Mouse (Mus musculus) NIH3T3 (cell line): ENCODE data around the gene Nprl2.
"Not testable (repeated sequence)": the region's sequence is repeated elsewhere in the genome, so short reads cannot be mapped to it uniquely, and the experiment has no call there.

Experiments used
- DNase-seq: peaks from one replicate; pipeline ENCODE4 v3.0.0-alpha.2; 2012; ENCODE audit warnings: low read depth

Nprl2 gene

DNA sequence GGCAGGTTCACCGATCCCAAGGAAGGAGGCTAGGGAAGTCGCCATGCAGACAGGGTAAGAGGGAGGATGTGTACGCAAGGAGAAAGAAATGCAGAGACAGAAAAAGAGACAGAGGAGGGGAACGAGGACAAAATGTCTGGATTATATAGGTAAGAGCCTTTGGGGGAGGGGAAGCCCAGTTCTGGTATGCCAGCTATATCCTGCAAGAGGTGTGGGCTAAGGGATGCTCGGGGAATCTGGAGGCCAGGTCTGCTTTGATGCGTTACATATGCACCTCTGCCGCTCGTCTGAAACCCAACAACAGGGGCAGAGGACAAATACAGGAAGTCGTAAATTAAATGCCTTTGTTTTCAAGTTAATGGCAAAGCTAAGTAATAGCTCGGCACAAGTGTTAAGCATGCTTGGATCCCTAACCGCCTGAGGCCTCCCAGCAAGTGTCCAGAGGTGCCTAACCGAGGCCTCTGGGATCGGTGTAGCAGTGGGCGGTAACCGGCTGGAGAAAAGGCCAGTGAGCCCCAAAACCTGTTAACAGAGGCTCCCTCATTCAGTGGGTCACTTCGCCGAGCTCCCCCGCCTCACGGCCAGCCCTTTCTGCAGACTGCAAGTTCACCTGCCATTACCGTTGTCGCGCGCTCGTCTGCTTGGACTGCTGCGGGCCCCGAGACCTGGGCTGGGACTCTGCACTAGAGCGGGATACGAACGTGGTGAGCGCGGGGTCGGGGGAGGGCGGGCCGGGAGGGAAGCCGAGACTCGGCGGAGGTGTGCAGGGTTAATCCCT lies 11.7 kb downstream of the Nprl2 start:
- DNase-seq, result peak; percentile 7

DNA sequence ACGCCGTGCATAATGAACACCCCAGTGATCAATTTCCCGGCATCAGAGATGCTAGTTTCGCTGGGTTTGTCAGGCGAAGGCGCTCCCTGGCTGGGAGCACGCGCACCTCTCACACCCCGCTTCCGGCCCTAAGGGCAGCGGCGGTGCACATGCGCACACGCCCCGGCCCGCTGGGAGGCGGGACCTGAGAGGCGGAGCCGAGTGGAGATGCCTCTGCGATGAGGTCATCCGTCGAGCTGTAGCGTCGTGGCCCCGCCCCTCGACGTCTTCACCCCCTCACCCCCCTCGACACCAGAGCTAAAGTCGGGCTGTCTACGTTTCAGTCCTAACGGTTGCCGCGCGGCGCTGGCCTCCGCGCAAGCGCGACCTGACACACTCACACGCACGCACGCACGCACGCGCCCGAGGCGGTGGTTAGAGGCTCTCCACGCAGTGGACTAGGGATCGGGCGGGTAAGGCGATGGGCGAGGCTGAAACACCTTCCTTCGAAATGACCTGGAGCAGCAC lies 12.3 kb downstream of the Nprl2 start:
- peak; percentile 99 for DNase-seq

DNA sequence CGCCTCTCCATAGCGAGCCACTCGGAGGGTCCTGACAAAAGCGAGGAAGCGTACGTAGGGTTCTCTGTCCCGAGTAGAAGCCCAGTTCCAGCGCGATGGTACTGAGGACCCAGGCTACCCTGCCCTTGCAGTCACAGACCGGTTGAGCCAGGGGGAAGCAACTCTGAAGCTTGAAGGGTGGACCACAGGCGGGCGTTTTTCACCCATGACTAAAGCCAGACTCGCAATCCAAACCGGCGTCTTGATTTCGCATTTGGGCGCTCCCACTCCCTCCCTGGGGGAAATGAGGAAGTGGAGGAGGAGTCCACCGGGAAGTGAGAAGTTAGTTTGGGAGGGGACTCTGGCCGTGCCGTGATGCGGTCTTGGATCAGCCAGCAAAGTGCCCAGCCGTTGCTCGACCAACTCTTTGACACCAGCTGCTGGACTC lies 13.0 kb downstream of the Nprl2 start:
- peak; percentile 82 for DNase-seq

DNA sequence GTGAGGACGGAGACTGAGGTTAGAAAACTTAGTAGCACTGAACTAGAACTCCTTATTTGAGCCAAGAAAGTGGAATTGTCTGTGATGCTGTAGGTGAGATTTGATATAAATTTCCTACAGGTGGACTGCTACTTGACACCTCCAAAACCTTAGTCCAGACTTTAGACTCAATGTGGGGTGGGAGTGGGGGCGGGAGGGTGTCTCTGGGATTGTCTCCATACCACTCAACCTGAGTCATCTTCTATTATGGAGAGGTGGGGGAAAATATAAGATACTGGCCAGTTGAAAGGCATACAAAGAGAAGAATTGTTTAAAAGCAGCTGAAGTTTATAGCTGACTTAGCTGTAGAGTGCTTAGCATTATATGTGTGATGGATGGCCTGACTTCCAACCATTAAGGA lies 13.7 kb downstream of the Nprl2 start:
- DNase-seq, result peak; percentile 63

DNA sequence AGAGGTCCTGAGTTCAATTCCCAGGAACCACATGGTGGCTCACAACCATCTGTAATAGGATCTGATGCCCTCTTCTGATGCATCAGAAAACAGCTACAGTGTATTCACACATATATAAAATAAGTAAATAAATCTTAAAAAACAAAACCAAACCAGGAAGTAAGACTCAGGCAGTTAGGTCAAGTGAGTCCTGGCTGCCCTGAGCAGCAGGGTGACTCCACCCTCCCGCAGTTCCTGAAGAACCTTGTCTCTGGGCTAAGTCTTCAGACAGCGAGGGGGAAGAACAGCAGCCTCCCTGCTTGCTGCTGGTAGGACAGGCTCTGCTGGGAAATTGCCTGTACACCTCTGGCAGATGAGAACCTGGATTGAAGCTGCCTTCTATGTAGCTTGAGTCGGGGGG lies 14.3 kb downstream of the Nprl2 start:
- DNase-seq, result peak; percentile 4

DNA sequence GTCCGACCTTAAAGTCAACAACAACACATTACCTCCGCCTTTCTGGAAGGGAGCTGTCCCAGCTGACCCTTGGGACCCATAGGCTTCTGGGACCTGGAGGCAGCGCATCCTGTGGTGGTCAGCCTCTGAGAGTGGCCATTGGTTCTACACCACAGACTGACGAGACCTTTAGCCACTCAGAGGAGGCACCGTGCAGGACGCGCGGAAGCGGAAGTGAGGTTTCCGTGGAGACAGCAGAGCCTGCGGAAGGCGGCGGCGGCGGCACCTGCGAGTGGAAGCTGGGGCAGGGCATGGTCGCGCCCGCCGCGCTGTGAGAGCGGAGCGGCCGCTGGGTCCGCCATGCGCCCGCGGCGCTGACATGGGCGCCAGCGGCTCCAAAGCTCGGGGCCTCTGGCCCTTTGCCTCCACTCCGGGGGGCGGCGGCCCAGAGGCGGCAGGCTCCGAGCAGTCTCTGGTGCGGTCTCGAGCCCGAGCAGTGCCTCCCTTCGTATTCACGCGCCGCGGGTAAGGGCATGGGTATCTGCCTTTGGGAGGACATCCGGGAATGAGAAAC lies 21.1 kb downstream of the Nprl2 start, which contains the start of gene Tusc2:
Gene Tusc2 (plus strand): TSS at position 227 of the 553 bp plus-strand sequence.
- DNase-seq, result peak; percentile 92

DNA sequence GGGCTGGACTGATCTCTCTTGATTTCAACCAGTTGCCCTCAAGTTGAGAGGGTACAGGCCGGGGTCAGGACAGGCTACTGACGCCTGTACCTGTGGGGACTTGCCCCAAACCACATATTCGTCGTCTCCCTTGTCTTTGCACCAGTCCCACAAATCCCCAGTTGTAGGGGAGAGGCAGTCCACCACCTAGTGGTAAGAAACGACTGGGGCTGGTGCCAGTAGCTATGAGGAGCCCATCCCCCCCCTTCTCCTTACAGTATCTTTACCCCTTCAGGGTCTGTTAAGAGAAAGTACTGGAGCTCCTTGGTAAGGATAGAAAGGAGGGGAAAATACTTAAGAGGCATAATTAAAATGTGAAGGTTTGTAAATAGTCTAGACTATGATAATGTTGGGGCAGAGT lies 23.5 kb downstream of the Nprl2 start:
- DNase-seq, result peak; percentile 38

DNA sequence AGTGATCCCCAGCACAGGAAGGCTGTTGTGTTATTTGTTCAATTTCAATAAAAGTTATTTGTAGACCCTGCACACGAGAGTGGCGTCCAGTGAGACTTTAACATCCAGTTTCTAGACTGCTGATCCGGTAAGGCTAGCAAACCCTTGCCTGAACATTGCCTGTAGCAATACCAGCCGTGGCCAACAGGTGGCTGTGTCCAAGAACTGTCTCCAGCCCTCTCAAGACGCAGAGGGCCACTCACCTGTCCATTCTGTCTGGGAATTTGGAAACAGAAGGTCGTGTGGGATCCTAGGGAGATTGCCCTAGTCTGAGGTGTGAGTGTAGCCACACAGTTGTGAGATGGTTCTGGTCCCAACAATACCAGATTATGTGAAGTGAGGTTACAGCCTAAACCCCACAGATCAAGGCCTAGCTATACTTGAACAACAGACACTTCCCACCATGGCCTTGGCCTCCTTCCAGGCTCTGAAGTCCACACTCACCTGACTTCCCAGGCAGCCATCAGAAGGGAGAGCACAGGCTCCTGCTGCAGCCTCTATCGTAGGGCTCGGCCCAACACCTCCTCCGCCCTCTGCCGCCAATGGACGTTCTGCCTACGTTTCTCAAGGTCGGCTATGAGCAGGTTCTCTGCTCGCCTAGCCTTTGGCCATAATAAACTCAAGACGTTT lies 24.1 kb downstream of the Nprl2 start:
- peak; percentile 85 for DNase-seq

DNA sequence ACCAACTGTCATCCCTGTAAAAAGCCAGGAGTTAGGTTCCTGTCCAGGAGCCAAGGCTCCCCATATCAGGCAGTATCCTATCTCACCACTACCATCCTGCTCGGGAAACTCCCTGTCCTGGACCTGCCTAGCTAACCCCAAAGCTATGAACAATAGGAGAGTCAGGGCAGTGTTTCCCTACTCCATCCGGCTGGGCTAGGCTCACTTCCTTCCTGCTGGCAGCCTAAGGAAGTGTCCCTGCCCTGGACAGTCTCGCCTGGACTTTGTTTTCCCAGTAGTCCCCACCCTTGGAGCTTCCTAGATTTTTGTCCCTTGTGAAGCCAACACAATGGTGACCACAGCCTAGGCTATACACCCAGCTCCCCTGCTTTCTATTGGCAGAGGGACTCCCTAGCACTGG lies 24.8 kb downstream of the Nprl2 start:
- DNase-seq, result no peak

DNA sequence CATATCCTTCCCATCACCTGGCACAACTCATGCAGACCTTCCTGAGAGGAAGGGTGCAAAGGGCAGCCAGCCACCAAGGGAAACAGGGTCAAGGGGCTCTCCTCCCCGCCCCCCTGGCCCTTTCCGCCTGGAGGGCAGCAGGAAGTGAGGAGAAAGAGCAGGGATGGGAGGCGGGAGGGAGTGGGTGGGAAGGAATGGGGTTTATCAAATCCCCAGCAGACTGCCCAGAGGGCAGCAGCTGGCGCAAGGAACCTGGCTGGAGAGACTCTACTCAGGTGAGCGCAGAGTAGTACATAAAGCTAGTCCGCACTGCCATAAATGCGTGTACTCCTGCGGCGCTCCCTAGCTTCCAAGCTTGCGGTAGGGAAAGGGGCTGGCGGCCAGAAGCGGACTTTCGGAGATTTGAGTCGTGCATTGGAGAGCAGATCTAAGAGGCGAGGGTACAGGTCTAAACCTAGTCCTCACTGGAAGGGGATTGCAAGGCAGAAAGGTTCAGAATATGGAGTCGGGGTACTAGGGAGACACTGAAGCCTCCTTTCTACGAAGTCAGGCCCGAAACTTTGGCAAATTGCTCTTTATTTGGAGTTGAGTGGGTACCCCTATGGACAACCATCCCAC lies 25.8 kb downstream of the Nprl2 start, which contains the start of gene Hyal2:
Gene Hyal2 (plus strand): TSS at position 244 of the 618 bp plus-strand sequence.
- no peak for DNase-seq

DNA sequence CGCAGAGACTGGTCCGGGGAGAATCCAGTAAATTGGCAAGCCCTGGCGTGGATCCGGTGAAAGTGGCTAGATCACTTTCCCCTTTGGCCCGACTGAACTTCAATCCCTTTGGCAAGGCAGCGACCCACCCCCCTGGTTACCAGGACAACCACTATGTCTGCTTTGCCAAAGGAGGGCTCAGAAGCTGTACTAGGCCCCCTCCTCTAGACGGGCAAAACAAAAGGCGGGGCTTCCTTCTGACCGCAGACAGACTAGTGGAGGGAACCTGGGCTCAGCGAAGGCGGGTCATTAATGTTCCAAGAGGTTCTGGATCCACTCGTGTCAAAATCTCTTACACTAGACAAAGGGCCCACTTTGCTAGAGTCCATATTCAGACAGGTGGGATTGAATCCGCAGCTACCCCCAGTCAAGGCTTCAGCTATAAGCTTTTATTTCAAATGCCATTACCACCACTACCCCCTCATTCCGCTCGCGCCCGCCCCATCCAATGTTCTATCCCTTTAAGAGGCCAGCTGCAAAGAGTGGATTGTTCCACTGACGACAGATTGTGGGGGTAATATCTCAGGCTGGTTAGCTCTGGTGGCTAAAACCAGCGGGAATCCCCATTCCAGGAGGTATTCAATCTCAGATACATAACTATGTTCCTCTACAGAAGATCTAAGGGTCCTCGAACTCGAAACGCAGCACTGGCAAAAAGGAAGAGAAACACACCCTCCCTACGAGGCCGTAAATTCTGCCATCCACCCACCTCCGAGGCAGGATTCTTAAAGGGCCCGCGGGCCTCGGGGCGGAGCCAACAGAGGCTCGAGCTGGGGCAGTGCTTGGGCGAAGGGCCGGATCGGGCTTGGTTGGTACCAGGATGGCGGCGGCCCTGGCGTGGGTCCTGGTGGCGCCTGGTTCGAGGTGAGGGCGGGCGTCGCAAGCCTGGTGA lies 26.6 kb downstream of the Nprl2 start:
- peak; percentile 90 for DNase-seq

DNA sequence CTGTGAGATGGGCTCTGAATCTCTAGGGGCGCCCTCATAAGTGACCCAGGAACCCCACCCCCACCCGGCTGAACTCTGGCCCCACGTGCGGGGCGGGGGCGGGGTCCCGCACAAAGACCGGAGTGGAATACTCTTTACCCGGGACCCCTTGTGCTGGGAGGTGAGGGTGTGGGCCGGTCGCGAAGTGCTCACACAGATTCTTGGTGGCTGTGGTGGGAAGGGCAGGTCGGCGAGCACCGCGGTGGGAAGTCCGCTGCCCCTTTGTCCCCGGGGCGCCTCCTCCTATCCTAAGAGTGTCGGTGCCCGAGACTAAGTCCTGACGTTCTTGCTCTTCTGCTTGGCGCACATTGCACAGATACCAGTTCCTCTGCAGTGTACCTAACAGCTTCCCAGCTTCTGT lies 27.2 kb downstream of the Nprl2 start:
- DNase-seq, result no peak

DNA sequence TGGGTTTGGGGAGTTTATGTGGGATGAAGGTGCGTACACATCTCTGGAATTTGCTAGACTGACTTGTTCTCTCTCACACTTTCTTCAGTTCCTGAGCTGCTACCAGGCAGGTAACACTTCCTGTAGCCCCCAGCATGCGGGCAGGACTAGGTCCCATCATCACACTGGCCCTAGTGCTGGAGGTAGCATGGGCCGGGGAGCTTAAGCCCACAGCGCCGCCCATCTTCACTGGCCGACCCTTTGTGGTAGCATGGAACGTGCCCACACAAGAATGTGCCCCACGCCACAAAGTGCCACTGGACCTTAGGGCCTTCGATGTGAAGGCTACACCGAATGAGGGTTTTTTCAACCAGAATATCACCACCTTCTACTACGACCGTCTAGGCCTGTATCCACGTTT lies 28.0 kb downstream of the Nprl2 start:
- DNase-seq, result no peak

DNA sequence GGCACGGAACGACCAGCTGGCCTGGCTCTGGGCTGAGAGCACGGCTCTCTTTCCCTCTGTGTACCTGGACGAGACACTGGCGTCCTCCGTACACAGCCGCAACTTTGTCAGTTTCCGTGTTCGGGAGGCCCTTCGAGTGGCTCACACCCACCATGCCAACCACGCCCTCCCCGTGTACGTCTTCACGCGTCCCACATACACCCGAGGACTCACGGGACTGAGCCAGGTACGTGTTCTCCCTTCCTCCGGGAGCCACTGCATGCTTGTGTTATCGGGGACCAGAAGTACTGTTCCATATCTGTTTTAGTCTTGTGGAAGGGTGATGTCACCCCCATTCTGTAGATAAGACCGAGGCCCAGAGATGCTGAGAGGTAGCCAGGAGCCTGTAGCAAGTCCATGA lies 28.8 kb downstream of the Nprl2 start:
- DNase-seq, result no peak

DNA sequence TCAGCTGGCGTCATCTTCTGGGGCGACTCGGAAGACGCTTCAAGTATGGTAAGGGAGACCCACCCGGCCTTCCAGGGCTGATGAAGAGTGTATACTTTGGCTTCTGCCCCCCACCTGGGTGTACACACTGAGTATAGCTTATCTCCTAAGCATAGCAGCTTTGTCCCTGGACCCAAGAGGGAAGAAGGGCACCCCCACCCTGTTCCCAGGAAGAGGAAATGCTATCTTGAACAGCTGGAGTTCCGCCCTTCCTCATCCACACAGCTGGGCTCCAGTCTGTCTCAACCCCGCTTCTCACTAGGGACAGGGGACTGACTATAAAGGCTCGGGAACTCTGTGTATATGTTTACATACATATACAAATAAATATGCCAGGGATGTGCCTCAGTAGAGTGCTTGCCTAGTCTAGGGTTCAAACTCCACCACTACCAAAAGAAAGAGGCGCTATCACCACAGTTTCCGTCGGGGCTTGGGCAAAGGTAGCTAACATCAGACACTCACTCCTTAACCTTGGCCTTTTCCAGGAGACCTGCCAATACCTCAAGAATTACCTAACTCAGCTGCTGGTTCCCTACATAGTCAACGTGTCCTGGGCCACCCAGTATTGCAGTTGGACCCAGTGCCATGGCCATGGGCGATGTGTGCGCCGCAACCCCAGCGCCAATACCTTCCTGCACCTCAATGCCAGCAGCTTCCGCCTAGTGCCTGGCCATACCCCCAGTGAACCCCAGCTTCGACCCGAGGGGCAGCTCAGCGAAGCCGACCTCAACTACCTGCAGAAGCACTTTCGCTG lies 29.7 kb downstream of the Nprl2 start:
- DNase-seq, result no peak

DNA sequence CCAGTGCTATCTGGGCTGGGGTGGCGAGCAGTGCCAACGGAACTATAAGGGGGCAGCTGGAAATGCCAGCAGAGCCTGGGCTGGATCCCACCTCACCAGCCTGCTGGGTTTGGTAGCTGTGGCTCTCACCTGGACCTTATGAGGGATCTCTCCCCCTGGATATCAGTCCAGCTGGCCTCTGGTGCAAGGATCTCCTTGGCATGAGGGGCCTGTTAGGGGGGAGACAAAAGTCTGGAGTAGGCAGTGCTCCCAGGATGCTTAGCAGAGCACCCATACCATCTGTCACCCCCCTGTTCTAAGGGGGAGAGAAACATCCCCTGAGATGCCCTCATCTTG lies 30.3 kb downstream of the Nprl2 start:
- no peak for DNase-seq

DNA sequence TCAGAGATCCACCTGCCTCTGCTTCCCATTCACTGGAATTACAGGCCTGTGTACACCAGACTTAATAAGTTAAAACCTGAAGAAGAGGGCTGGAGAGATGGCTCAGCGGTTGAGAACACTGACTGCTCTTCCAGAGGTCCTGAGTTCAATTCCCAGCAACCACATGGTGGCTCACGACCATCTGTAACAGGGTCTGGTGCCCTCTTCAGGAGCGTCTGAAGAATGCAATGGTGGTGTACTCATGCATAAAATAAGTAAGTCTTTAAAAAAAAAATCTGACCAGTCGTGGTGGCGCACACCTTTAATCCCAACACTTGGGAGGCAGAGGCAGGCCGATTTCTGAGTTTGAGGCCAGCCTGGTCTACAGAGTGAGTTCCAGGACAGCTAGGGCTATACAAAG lies 31.7 kb downstream of the Nprl2 start:
- not testable (repeated sequence) for DNase-seq

DNA sequence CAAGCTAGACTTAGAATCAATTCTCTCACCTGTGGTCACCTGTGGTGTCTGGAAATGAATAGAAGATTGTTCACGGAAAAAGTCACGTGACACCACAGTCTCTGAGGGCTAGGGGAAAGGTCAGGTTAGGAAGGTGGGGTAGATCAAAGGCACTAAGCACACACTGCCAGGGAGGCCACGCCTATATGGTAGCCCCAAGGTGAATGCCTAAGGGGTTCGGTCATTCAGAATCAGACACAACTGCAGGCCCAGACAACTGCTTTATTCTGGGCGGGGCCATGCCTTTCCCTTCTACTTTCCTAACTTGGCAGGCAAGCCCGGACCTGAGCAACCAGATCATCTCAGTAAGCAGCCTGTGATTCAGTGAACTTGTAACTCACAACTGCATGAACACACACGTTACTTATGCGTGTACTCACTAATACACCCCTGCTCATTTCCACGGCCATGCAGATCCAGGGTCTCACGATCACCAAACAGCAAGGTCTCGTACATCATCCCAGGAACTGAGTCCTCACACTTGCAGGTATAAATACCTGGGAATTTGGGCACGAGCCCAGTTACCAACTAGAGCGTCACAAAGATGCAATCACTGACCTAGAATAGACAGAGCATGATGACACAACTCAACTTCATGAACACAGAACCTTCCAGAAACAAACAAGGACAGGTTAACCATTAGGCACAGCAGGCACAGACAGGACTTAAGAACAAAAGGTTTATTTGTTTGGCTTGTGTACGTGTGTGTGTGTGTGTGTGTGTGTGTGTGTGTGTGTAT lies 33.7 kb downstream of the Nprl2 start:
- DNase-seq, result peak; percentile 59

DNA sequence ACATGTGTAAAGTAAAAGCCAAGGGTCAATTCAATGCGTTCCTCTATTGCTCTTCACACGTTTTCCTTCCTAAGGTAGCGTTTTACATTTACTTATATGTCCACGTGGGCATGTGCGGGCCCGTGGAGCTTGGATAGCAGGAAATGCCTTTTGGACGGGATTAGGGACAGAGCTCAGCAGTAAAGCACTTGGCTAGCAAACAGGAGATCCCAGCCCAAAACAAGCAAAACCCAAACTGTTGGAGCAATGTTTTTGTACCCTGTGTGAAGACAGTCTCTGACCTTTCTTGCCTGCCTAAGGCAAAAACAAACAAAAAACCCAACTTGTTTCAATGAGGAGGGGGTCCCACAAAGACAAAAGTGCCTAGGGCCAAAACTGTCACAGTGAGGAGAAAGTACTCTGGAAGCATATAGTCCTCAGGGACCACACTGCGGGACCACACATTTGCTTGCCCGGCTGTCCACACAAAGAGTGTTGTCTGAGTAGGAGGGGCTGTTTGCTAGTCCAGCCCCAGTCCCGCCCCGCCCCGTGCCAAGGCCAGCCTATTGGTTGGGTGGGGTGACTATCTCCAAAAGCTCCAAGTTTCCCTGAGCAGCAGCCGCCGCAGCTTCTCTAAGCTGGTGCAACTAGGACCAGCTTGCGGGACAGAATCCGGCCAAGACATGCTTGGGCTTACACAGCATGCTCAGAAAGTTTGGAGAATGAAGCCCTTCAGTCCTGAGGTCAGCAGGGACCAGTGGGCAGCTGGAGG lies 34.5 kb downstream of the Nprl2 start, which contains the start of gene Hyal1:
Gene Hyal1 (plus strand): TSS at position 571 of the 751 bp plus-strand sequence.
- DNase-seq, result peak; percentile 86
